Mouse (Mus musculus) thymus, adult 2 months (tissue): ENCODE measurements around the gene Stau1. TPM values are rescaled to one million over a fixed set of nuclear protein-coding genes. Genes with fewer than 3 reads are reported as not detected.

ENCODE experiments used
- DNase-seq: peaks from one replicate; pipeline ENCODE4 v3.0.0; 2021
- H3K27ac ChIP-seq: fragments of 200-500 bp; 2 replicates; pipeline ENCODE4 v1.5.1; 2012; ENCODE audit warnings: low read length, control low read depth; ENCODE audit not compliant: control insufficient read depth, insufficient read depth
- H3K27me3 ChIP-seq: fragments of 200-500 bp; 2 replicates; pipeline ENCODE4 v1.6.1; 2012; ENCODE audit warnings: mild to moderate bottlenecking, low read length, moderate library complexity, mixed read lengths; ENCODE audit not compliant: control insufficient read depth, insufficient read depth
- H3K36me3 ChIP-seq: fragments of 200-500 bp; 2 replicates; pipeline ENCODE4 v1.6.1; 2012; ENCODE audit warnings: mild to moderate bottlenecking, low read length, moderate library complexity; ENCODE audit not compliant: control insufficient read depth, insufficient read depth
- H3K4me1 ChIP-seq: fragments of 200-500 bp; replicated peaks from 2 replicates; pipeline ENCODE4 v1.6.1; 2012; ENCODE audit warnings: low read length; ENCODE audit not compliant: control insufficient read depth, insufficient read depth
- H3K4me3 ChIP-seq: fragments of 200-500 bp; 2 replicates; pipeline ENCODE4 v1.5.1; 2012; ENCODE audit warnings: mild to moderate bottlenecking, low read length, control low read depth, moderate library complexity; ENCODE audit not compliant: control insufficient read depth, insufficient read depth
- CTCF ChIP-seq: fragments of 200-500 bp; IDR thresholded peaks from 2 replicates; pipeline ENCODE4 v1.5.1; 2012; ENCODE audit warnings: mild to moderate bottlenecking, control low read depth, low read length, moderate library complexity, borderline replicate concordance; ENCODE audit not compliant: control insufficient read depth, poor library complexity, insufficient read depth; ENCODE audit errors: extremely low read depth
- POLR2A ChIP-seq: fragments of 200-500 bp; IDR thresholded peaks from 2 replicates; pipeline ENCODE4 v1.6.1; 2012; ENCODE audit warnings: mild to moderate bottlenecking, low read length, control low read depth, moderate library complexity; ENCODE audit not compliant: control insufficient read depth, poor library complexity, insufficient read depth; ENCODE audit errors: extremely low read depth
- WGBS: fragments of 180-500 bp; shearing (Covaris S2); methylation state at CpG from one replicate; pipeline ENCODE4 v1.1.7; 2018; 5-methylcytosine and 5-hydroxymethylcytosine counted together
- polyA plus RNA-seq: library from polyadenylated mRNA; depleted of rRNA; stranded (reverse); fragments of >200 nt; gene quantifications from 2 replicates; pipeline ENCODE4 v1.2.3, GENCODE M21; 2012

The Stau1 gene
- polyA plus RNA-seq, 1 experiment, result 31.8 TPM

- DNase-seq, result no peak
- TF ChIP-seq CTCF (no peak), POLR2A (no peak)
- 96% methylated on average over 2 of the region's 2 CpGs for WGBS
- Histone ChIP-seq H3K4me1 (no peaks in the 10 kb centered on the region), H3K27ac (no peak overlapping the region), H3K4me3 (no peak overlapping the region), H3K27me3 (no peaks in the 10 kb centered on the region), H3K36me3 (peaks cover 78% of the 10 kb centered on the region)
These were observed 72.1 kb downstream of the Stau1 start for GRCm38 (mm10) chr2:166923971-166924370.

GRCm38 (mm10) chr2:166910536-166910935, 85.6 kb downstream of the Stau1 start:
- H3K4me1 ChIP-seq, result peaks cover 7% of the 10 kb centered on the region
- TF ChIP-seq CTCF (no peak), POLR2A (no peak)
- 95% methylated on average over 8 of the region's 8 CpGs for WGBS
- H3K27ac ChIP-seq, result no peak overlapping the region
- DNase-seq, result no peak
- H3K27me3 ChIP-seq, result no peaks in the 10 kb centered on the region
- H3K4me3 ChIP-seq, result no peak overlapping the region
- H3K36me3 ChIP-seq, result no peaks in the 10 kb centered on the region

GRCm38 (mm10) chr2:166909729-166910128, 86.4 kb downstream of the Stau1 start:
- no peak overlapping the region for H3K27ac ChIP-seq
- 98% methylated on average over 3 of the region's 3 CpGs for WGBS

GRCm38 (mm10) chr2:166906523-166907182, 89.4 kb downstream of the Stau1 start:
- Histone ChIP-seq H3K4me1 (peaks cover 7% of the 10 kb centered on the region), H3K27me3 (no peaks in the 10 kb centered on the region), H3K36me3 (no peaks in the 10 kb centered on the region), H3K27ac (no peak overlapping the region), H3K4me3 (peak overlapping the region; percentile 56)
- no peak for DNase-seq
- TF ChIP-seq POLR2A, result no peak; the same call in 1 of the 2 replicates
- no peak for TF ChIP-seq CTCF
- under 1% methylated on average over 28 of the region's 28 CpGs for WGBS

More at GRCm38 (mm10) chr2:166909729-166910128, 86.4 kb downstream of the Stau1 start:
- Histone ChIP-seq H3K4me1 (peaks cover 7% of the 10 kb centered on the region), H3K27me3 (no peaks in the 10 kb centered on the region), H3K36me3 (no peaks in the 10 kb centered on the region), H3K4me3 (no peak overlapping the region)
- TF ChIP-seq POLR2A (no peak), CTCF (no peak)
- DNase-seq, result no peak

- Histone ChIP-seq H3K27me3 (no peaks in the 10 kb centered on the region), H3K4me1 (peaks cover 7% of the 10 kb centered on the region), H3K36me3 (no peaks in the 10 kb centered on the region), H3K4me3 (peak within 1 kb of the TSS; percentile 56), H3K27ac (peak within 1 kb of the TSS; percentile 58)
- TF ChIP-seq POLR2A (peak; percentile 84), CTCF (peak; percentile 62; the same call in 1 of the 2 replicates)
- under 1% methylated on average over 80 of the region's 80 CpGs for whole genome bisulfite sequencing
- peak; percentile 97 for DNase-seq
These were observed 90.2 kb downstream of the Stau1 start, which contains the start of gene Cse1l for GRCm38 (mm10) chr2:166905711-166906522. Gene Cse1l (plus strand): TSS chr2:166906040.

GRCm38 (mm10) chr2:166903719-166904282, 92.3 kb downstream of the Stau1 start:
- no peak overlapping the region for H3K27ac ChIP-seq
- WGBS, result 95% methylated on average over 6 of the region's 6 CpGs
- DNase-seq, result no peak
- H3K4me1 ChIP-seq, result peaks cover 7% of the 10 kb centered on the region
- no peaks in the 10 kb centered on the region for H3K27me3 ChIP-seq
- no peaks in the 10 kb centered on the region for H3K36me3 ChIP-seq
- no peak for TF ChIP-seq POLR2A
- no peak overlapping the region for H3K4me3 ChIP-seq
